Mouse (Mus musculus): ENCODE data around the gene Apbb1. TPM values are rescaled to one million over a fixed set of nuclear protein-coding genes. Genes with fewer than 3 reads are reported as not detected.

The Apbb1 gene
- polyA plus RNA-seq, 1 experiment from 2014 or later, result 48.3 TPM

- WGBS, result 65% methylated on average over 11 of the region's 11 CpGs
- H3K4me2 ChIP-seq, result no peak overlapping the region
- H3K27me3 ChIP-seq (replicated peaks), result no peaks in the 10 kb centered on the region
- H3K27ac ChIP-seq (replicated peaks), result no peak overlapping the region
- H3K9ac ChIP-seq, result no peak overlapping the region
- H3K4me1 ChIP-seq, result peaks cover 7% of the 10 kb centered on the region
- no peak for ATAC-seq (ENCODE audit: extremely low read depth, insufficient number of reproducible peaks, low FRiP score, low TSS enrichment)
- H3K36me3 ChIP-seq, result no peaks in the 10 kb centered on the region
- H3K9me3 ChIP-seq, result no peaks in the 10 kb centered on the region
- H3K4me3 ChIP-seq, result no peak overlapping the region
Observed at GRCm38 (mm10) chr7:105519336-105519735, 62.1 kb downstream of the Apbb1 start.

- WGBS, result 37% methylated on average over 9 of the region's 9 CpGs
- no peaks in the 10 kb centered on the region for H3K27me3 ChIP-seq (replicated peaks)
- no peak overlapping the region for H3K4me3 ChIP-seq
Observed at GRCm38 (mm10) chr7:105516669-105517360, 64.6 kb downstream of the Apbb1 start.

GRCm38 (mm10) chr7:105515178-105515577 is 66.3 kb downstream of the Apbb1 start:
- Histone ChIP-seq H3K27ac (replicated peaks) (no peak overlapping the region), H3K36me3 (no peaks in the 10 kb centered on the region), H3K4me1 (peaks cover 5% of the 10 kb centered on the region), H3K4me2 (no peak overlapping the region), H3K27me3 (replicated peaks) (no peaks in the 10 kb centered on the region), H3K9ac (no peak overlapping the region), H3K9me3 (no peaks in the 10 kb centered on the region), H3K4me3 (no peak overlapping the region)
- 7% methylated on average over 5 of the region's 5 CpGs for WGBS
- no peak for ATAC-seq (ENCODE audit: extremely low read depth, insufficient number of reproducible peaks, low FRiP score, low TSS enrichment)

More at GRCm38 (mm10) chr7:105516669-105517360, 64.6 kb downstream of the Apbb1 start:
- H3K4me1 ChIP-seq, result peaks cover 7% of the 10 kb centered on the region
- H3K4me2 ChIP-seq, result no peak overlapping the region
- no peak overlapping the region for H3K27ac ChIP-seq (replicated peaks)
- ATAC-seq (ENCODE audit: extremely low read depth, insufficient number of reproducible peaks, low FRiP score, low TSS enrichment), result no peak
- no peaks in the 10 kb centered on the region for H3K9me3 ChIP-seq
- no peak overlapping the region for H3K9ac ChIP-seq
- no peaks in the 10 kb centered on the region for H3K36me3 ChIP-seq

- Histone ChIP-seq H3K27ac (replicated peaks) (no peak overlapping the region), H3K4me3 (no peak overlapping the region), H3K9ac (no peak overlapping the region), H3K9me3 (no peaks in the 10 kb centered on the region), H3K36me3 (no peaks in the 10 kb centered on the region), H3K4me1 (no peaks in the 10 kb centered on the region), H3K4me2 (no peak overlapping the region), H3K27me3 (replicated peaks) (no peaks in the 10 kb centered on the region)
- no peak for ATAC-seq (ENCODE audit: extremely low read depth, insufficient number of reproducible peaks, low FRiP score, low TSS enrichment)
- 49% methylated on average over 5 of the region's 5 CpGs for WGBS
Observed at GRCm38 (mm10) chr7:105514561-105514960, 66.9 kb downstream of the Apbb1 start.

GRCm38 (mm10) chr7:105513845-105514291 is 67.6 kb downstream of the Apbb1 start:
- no peak overlapping the region for H3K4me3 ChIP-seq
- H3K36me3 ChIP-seq, result no peaks in the 10 kb centered on the region
- H3K4me2 ChIP-seq, result no peak overlapping the region
- H3K4me1 ChIP-seq, result no peaks in the 10 kb centered on the region
- H3K9ac ChIP-seq, result no peak overlapping the region
- 39% methylated on average over 5 of the region's 5 CpGs for WGBS
- H3K27ac ChIP-seq (replicated peaks), result no peak overlapping the region
- no peaks in the 10 kb centered on the region for H3K9me3 ChIP-seq
- no peaks in the 10 kb centered on the region for H3K27me3 ChIP-seq (replicated peaks)
- no peak for ATAC-seq (ENCODE audit: extremely low read depth, insufficient number of reproducible peaks, low FRiP score, low TSS enrichment)

GRCm38 (mm10) chr7:105510143-105510542 is 71.3 kb downstream of the Apbb1 start:
- Histone ChIP-seq H3K36me3 (no peaks in the 10 kb centered on the region), H3K4me2 (no peak overlapping the region), H3K4me1 (0 out of 2 replicates have a peak, but pooled peaks cover 4% of the 10 kb centered on the region), H3K9ac (no peak overlapping the region), H3K27me3 (replicated peaks) (no peaks in the 10 kb centered on the region), H3K9me3 (no peaks in the 10 kb centered on the region), H3K27ac (replicated peaks) (no peak overlapping the region; the same call in 1 of the 2 replicates), H3K4me3 (no peak overlapping the region)
- WGBS, result 42% methylated on average over 5 of the region's 5 CpGs
- ATAC-seq (ENCODE audit: extremely low read depth, insufficient number of reproducible peaks, low FRiP score, low TSS enrichment), result no peak

Other genes starting within 250 kb of the Apbb1 start
- not detected in 2 replicates for gene Olfr690, start 247.5 kb downstream of the Apbb1 start, polyA plus RNA-seq (2015; fragmentation: Nextera tagmentation; extraction: Ambion mirVana)
- not detected in 2 replicates for gene Olfr691, start 239.4 kb downstream of the Apbb1 start, polyA plus RNA-seq (2015; fragmentation: Nextera tagmentation; extraction: Ambion mirVana)
- not detected in 2 replicates for gene Olfr692, start 213.4 kb downstream of the Apbb1 start, polyA plus RNA-seq (2015; fragmentation: Nextera tagmentation; extraction: Ambion mirVana)
- not detected in 2 replicates for gene Gm5901, start 206.6 kb downstream of the Apbb1 start, polyA plus RNA-seq (2015; fragmentation: Nextera tagmentation; extraction: Ambion mirVana)
- 28.9 and 29.6 TPM in 2 replicates for gene Fam160a2, start 181.6 kb downstream of the Apbb1 start, polyA plus RNA-seq (2015; fragmentation: Nextera tagmentation; extraction: Ambion mirVana)
- not detected in 2 replicates for gene Cnga4, start 177.1 kb downstream of the Apbb1 start, polyA plus RNA-seq (2015; fragmentation: Nextera tagmentation; extraction: Ambion mirVana)
- gene Cckbr, start 155.9 kb downstream of the Apbb1 start, polyA plus RNA-seq (2015; fragmentation: Nextera tagmentation; extraction: Ambion mirVana), result 0.11 and 0.18 TPM in 2 replicates
- 74.7 and 80.5 TPM in 2 replicates for gene Cavin3, start 99.4 kb downstream of the Apbb1 start, polyA plus RNA-seq (2015; fragmentation: Nextera tagmentation; extraction: Ambion mirVana)
- 50.0 and 55.7 TPM in 2 replicates for gene Smpd1, start 27.3 kb downstream of the Apbb1 start, polyA plus RNA-seq (2015; fragmentation: Nextera tagmentation; extraction: Ambion mirVana)
- 0.72 and 5.2 TPM in 2 replicates for gene Hpx, start 18.5 kb upstream of the Apbb1 start, polyA plus RNA-seq (2015; fragmentation: Nextera tagmentation; extraction: Ambion mirVana)
- 24.2 and 24.5 TPM in 2 replicates for gene Trim3, start 51.9 kb upstream of the Apbb1 start, polyA plus RNA-seq (2015; fragmentation: Nextera tagmentation; extraction: Ambion mirVana)
- gene Timm10b, start 58.4 kb upstream of the Apbb1 start, polyA plus RNA-seq (2015; fragmentation: Nextera tagmentation; extraction: Ambion mirVana), result 162 and 171 TPM in 2 replicates
- 41.7 and 50.5 TPM in 2 replicates for gene Arfip2, start 58.8 kb upstream of the Apbb1 start, polyA plus RNA-seq (2015; fragmentation: Nextera tagmentation; extraction: Ambion mirVana)
- gene Gm45799, start 58.9 kb upstream of the Apbb1 start, polyA plus RNA-seq (2015; fragmentation: Nextera tagmentation; extraction: Ambion mirVana), result 23.5 and 31.6 TPM in 2 replicates
- 0.44 and 0.60 TPM in 2 replicates for gene Dnhd1, start 69.2 kb upstream of the Apbb1 start, polyA plus RNA-seq (2015; fragmentation: Nextera tagmentation; extraction: Ambion mirVana)
- gene Ilk, start 154.9 kb upstream of the Apbb1 start, polyA plus RNA-seq (2015; fragmentation: Nextera tagmentation; extraction: Ambion mirVana), result 354 and 386 TPM in 2 replicates
- 25.0 and 25.1 TPM in 2 replicates for gene Rrp8, start 155.7 kb upstream of the Apbb1 start, polyA plus RNA-seq (2015; fragmentation: Nextera tagmentation; extraction: Ambion mirVana)
- gene Taf10, start 162.7 kb upstream of the Apbb1 start, polyA plus RNA-seq (2015; fragmentation: Nextera tagmentation; extraction: Ambion mirVana), result 120 and 134 TPM in 2 replicates
- gene Tpp1, start 170.6 kb upstream of the Apbb1 start, polyA plus RNA-seq (2015; fragmentation: Nextera tagmentation; extraction: Ambion mirVana), result 80.7 and 88.2 TPM in 2 replicates
- 4.7 and 5.9 TPM in 2 replicates for gene Dchs1, start 206.0 kb upstream of the Apbb1 start, polyA plus RNA-seq (2015; fragmentation: Nextera tagmentation; extraction: Ambion mirVana)
- gene Mrpl17, start 229.4 kb upstream of the Apbb1 start, polyA plus RNA-seq (2015; fragmentation: Nextera tagmentation; extraction: Ambion mirVana), result 226 and 239 TPM in 2 replicates